Mouse (Mus musculus) frontal cortex, postnatal 10 days (tissue): Measurements from ENCODE around the gene Ccdc169.

ENCODE experiments used
- DNase-seq, 2 experiments: peaks; one replicate each; pipeline ENCODE4 v3.0.0; 2022; ENCODE audit warnings: low spot score in 2 of 2, mixed read lengths in 1 of 2

Ccdc169 gene

DNA sequence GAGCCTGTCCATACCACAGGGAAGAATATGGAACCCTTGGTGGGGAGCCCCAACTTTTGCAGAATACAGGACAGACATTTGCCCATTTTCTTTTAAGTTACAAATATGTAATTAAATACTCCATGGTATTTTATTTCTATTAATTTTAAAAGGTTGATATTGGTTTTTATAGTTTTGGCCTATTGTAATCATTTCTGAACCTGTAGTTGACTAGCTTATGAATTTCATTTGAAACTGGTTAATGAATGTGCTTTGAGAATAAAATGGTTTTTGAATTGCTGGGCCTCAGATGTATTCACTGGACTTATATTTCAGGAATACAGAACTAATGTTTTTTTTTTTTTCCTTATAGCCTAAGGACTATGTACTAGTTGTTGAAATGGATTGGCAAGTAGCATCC is at the start of gene Ccdc169:
TSS of gene Ccdc169 (plus strand) at position 301 of the 400 bp plus-strand sequence.
- no peak for DNase-seq

DNA sequence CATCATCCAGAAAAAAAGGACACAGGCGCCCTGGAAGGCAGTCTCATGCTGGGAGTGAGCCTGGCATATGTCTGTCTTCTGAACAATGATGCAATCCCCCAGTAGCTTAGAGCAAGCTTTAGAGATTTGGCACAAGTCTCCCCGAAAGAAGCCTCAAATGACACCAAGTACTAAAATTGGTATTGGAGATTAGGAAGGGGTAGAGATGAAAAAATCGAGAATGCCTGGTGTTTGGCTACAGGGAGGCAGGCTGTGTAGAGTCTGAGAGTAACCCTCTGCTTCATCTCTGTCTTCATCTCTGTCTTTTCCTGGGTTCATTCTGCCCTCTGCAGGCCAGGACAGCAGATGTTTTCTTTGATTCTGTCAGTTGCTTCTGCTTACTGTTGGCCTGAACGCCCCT is 49.8 kb upstream of the Ccdc169 start:
- no peak for DNase-seq

DNA sequence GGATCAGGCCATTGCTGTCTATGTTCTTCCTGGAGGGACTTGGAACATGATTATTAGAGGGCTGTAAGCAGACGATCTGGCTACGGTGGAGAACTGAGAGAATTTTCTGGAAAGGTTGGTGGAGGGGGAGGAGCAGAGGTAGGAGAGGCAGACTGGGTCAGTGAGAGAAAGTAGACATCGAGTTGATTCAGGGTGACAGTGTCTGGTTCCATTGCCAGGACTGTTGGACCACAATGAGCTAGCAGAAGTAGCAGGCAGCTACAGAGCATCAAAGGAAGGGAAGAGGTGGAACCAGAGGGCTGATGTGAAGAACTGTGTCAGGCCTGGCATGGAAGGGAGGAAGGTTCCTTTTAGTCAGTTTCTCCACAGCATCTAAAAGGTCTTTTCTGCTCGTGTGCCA is 48.8 kb upstream of the Ccdc169 start:
- DNase-seq: no peak

DNA sequence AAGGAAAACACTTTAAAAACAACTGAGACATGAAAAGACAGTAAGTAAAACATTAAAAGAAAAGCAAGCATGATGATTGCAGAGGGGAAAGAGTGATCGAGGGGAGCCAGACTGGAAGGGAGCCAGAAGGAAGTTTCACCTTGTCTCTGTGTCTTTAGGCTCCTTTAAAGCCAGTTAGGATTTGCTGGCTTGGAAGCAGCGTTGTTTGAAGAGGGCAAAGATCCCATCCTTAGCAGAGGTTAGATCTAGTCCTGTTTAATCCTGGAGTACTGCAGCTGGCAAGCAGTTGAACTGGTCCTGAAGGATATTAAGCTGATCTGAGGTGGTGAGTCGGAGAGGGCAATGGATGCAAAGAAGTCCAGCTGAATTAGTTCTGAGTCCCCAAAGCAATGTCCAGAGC is 48.3 kb upstream of the Ccdc169 start:
- DNase-seq: no peak

GRCm38 (mm10) chr3:55089291-55089690 is 47.8 kb upstream of the Ccdc169 start:
- DNase-seq: no peak

- no peak for DNase-seq
Observed at GRCm38 (mm10) chr3:55093161-55093560, 44.0 kb upstream of the Ccdc169 start.

DNA sequence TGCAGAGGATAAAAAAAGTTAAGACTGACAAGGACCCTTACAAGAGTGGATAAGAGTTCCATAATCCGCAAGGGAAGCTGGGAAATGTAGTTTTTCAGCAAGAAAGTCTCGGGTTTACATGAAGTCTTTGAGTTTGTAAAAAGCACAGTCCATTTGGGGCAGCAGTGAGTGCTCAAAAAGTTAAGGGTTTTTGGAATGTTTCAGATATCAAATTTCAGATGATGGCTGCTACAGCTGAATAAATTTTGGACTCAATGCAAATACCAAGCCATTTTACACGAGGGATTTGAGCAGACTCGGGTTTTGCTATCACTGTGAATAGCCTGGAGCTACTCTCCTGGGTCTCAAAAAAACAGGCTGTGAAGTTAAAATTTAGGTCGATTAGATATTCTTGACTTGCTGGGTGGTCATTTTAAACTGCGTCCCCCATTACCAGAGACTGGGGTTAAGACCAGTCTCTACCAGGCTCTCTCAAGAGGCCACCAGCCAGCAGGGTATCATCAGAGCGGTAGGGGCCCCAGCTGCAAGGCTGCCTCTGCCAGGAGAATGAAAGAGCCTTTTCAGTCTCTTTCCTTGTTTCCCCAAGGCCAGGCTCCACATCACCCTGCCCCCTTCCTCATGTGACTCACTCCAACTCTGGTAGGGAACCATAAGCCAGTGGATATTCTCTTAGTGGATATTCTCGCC is 41.0 kb upstream of the Ccdc169 start:
- DNase-seq: peak; percentile 37 to 42

DNA sequence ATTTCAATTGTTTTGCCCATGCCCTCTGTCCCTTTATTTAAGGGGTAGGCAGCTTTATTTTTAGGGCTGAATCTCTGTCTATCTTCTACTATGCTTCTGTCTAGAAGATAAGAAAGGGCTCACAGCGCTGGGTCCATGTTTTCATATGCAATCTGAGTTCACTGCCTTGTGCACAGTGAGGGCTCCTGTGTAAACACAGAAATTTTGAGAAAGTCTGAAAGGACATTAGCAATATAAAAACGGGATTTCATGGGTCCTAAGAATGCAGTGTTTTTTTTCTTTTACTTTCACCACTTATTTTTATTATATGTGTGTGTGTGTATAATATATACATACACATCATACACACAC is 40.5 kb upstream of the Ccdc169 start:
- no peak for DNase-seq

DNA sequence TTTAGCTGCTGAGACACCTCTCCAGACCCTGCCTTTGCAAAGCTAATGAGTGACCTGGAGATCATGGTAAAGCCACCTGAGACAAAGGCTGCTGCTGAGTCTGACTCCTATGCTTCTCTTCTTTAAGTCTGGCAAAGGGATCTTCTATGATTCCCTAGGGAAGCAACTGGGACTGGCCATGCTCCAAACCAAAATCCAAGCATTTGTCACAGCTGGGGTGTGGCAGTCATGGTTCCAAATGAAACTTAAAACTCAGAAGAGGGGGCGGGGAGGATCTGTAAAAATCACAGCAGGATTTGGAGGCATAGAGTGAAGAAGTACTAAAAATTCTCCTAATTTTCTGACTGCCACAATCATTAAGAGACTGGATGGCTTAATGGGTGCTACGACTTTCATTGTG is 40.0 kb upstream of the Ccdc169 start:
- no peak for DNase-seq

- DNase-seq: no peak
Observed at GRCm38 (mm10) chr3:55098014-55098413, 39.1 kb upstream of the Ccdc169 start.

DNA sequence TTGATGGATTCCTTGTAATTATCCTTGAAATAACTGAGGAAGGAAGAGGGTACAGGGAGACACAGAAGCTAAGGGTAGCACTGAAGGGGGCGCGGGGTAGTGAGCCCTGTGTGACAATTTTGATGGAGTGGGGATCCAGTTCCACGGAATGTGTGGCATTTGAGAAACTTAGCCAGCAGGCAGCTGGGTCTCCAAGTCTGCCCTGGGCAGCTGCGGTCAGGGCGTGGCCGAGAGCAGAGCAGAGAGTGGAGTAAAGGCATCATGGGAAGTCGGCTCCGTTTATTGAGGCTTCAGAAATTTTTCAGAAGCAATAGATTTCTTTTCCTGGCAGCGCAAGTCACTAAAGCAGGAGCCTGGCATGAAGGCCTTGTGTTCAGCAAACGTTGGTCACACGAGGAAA is 38.1 kb upstream of the Ccdc169 start:
- no peak for DNase-seq

DNA sequence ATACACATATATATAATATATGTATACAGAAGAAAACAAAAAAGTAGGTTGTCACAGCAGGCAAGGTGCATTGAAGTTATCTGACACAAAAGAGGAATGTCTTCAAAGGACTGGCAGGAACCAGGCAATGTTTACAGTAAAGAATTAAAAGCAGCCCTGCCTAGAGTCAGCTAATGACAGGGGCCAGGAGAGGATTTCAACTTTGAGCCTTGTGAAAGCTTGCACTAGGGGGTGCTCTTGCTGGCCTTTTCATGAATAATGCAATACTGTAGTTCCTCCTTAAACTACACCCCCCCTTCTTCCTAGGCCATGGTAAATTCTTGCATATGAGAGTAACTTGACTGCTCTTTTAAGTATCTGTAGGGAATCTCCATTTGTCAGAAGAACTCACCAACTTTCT is 36.0 kb upstream of the Ccdc169 start:
- no peak for DNase-seq

DNA sequence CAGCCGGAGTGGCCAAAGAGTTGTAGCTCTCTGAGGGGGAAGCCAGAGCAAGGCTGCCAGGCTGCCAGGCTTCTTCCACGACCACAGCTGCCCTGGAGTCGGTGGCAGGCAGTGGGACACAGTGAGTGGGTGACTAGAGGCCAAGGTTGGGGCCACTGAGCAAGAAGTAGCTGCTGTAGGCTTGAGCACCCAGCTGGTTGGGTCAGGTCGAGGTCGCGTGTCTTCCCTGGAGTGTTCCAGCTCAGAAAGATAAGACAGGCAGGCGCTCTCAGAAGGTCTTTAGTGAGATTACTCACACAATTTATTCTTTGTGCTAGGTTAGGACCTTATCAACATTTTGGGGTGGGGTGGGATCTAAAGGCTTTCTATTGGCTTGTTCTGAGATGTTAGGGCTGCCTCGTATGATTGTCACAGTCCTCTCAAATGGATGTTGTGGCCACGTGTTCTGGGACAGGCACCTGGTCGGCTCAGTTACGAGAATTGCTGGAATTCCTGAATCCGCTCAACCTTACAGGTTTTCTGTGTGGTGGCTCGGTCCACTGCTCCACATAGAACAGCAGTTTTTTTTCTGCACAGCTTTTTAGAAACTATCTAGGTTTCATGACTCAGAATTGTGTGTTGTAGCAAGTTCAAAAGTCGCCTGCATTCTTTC is 31.6 kb upstream of the Ccdc169 start:
- DNase-seq: no peak

- DNase-seq: no peak
Observed at GRCm38 (mm10) chr3:55106051-55106450, 31.1 kb upstream of the Ccdc169 start.

- DNase-seq: no peak
Observed at GRCm38 (mm10) chr3:55109097-55109496, 28.0 kb upstream of the Ccdc169 start.

DNA sequence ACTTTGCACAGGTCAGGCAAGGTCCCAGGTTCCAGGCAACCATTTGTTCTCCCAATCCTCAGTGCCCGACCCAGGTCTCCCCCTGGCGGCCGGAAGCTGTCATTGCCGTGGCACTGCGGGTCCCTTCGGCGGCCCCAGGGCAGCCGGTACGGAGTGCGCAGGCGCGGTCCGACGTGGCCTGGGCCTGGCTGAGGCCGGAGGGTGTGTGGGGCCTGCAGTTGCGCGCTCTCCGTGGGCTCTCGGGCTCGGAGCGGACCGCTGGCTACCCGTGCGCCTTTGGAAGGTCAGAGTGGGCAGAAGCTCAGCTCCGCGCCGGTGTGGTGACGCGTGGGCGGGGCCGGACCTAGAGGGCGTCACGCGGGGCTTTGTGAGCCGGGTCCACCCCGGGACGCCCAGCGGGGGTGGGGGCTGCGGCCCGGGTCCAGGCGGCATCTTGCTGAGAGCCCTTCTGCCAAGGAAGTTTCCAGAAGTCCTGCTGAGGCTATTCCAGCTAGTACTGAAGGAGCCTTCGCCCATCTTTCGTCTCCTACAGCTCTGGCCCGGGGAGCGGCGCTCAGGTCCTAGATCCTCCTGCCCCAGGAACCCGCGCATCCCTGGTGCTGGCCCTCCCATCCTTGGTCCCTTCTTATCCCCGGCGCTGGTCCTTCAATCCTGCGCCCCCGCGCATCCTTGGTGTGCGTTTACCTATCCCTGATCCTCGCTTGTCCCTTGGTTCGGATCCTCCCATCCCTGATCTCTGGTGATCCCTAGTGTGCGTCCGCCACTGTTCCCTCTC is 25.0 kb upstream of the Ccdc169 start, which contains the start of gene Spg20:
TSS of gene Spg20 (plus strand) at position 174 of the 775 bp plus-strand sequence.
- DNase-seq: peak; percentile 78 to 92

- DNase-seq: no peak
Observed at GRCm38 (mm10) chr3:55112710-55113415, 24.3 kb upstream of the Ccdc169 start.

DNA sequence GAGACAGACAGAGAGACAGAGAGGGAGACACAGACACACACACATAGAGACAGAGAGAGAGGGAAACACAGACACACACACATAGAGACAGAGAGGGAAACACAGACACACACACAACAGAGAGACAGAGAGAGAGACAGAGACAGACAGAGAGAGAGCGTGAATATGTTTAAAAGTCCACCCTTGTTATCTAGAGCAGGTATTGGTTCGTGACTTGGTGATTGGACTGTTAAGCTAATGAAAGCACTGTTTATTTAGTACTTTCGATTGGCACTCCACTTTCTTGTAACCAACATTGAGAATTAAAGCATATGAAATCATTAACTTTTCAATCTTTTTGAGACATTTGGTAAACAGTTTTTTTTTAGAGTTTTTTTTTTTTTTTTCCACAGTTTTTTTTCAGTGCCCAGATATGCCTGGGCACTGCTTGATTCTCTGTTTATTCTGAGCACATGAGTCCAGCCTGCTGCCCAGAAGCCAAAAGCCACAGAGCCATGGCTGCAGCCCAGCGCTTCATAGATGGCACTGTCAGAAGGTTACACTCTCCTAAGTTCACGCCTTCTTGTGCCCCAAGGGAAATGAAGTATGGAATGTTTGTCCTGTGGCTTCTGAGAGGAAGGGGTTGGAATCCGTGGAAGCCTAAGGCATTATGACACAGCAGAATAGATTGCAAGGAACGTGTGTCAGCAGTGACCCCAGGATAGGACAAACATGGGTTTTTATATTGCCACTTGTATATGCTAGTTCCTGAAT is 22.6 kb upstream of the Ccdc169 start:
- DNase-seq: no peak

DNA sequence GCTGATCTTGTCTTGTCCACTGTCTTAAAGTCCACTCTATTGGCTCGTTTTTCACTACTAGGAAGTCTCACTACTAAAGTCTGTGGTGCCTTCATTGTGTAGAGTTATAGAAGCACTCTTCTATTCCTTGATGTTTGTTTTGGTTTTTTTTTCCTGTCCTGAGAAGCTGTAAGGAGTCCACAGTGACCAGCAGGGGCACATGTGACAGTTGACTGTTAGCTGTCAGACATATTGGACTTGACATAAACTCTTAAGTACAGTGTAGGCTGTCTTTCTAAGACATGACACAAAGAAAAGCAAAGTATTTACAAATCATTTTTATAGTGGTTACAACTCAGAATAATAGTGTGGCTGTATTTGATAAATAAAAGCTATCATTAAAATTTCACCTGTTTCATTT is 22.1 kb upstream of the Ccdc169 start:
- DNase-seq: no peak

DNA sequence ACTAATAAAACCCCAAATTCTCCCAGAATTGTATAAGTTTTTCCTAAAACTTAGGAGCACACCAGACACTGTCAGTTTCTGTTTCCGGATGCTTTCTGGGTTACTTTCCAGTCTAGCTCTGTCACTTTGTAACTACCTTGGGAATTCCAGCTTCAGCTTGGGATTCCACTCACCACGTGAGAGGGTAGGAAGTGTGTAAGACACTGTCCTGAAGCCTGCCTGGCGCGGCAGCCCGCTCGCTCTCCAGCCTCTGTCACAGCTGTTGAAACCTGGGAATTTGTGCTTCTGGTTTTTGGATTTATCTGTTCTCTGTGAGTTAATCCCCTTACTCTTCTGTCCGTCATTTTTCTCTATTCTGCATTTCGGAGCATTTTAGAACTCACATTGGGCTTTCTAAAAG is 21.1 kb upstream of the Ccdc169 start:
- DNase-seq: no peak

DNA sequence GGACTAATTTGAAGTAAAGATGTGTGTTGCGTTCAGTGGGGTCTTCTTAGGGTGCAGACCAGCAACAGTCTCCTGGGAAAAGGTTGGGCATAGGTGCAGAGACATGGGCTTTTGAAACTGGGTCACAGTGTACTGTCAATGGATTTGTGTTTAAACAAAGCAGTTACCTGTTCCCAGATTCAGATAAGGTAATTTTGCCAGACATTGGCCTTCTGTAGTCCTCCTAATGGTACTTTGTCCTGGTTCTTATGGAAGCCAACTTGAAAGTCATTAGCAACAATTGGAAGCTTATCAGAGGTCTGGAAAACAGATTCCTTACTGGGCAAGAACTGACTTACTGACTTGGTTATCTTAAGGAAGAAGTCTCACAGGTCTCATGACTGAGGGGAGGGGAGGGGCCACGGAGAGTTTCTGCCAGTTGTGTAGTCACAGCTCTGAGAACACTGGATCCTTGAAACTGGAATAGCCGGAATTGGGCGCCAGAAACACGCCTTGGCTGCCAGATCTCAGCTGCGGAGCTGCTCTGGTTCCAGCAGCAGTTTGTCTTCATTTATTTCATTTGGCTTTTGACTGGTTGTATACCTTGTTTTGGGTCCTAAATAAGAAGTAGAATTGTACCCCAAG is 17.8 kb upstream of the Ccdc169 start:
- no peak for DNase-seq
